Mouse (Mus musculus): ENCODE measurements at regions not wholly inside any gene's neighbourhood (a gene's known extent, or its start where the extent isn't known, plus 50 kb on each side); places are given as distances from the start of the nearest gene placed in this dataset.

GRCm38 (mm10) chr1:190239796-190240195, 69.3 kb upstream of the Prox1 start:
- Histone ChIP-seq H3K4me1 (replicated peaks; ENCODE audit: control insufficient read depth, insufficient read depth, low read length) (no peaks in the 10 kb centered on the region), H3K4me2 (replicated peaks; ENCODE audit: low read depth, low read length) (no peak overlapping the region), H3K9ac (ENCODE audit: low read depth, low read length) (no peak overlapping the region), H3K36me3 (ENCODE audit: control insufficient read depth, insufficient read depth, low read length) (no peaks in the 10 kb centered on the region), H3K9me3 (ENCODE audit: control insufficient read depth, low read length) (no peaks in the 10 kb centered on the region), H3K27me3 (ENCODE audit: control insufficient read depth, insufficient read depth, low read length) (no peaks in the 10 kb centered on the region), H3K27ac (ENCODE audit: low read depth, low read length) (no peak overlapping the region), H3K4me3 (ENCODE audit: low read depth, low read length) (no peak overlapping the region)
- no peak for DNase-seq (ENCODE audit: low spot score)
- no peak for ATAC-seq (ENCODE audit: low FRiP score)
- 83% methylated on average over 6 of the region's 6 CpGs for WGBS

- Histone ChIP-seq H3K4me2 (replicated peaks; ENCODE audit: low read depth, low read length) (no peak overlapping the region), H3K36me3 (ENCODE audit: control insufficient read depth, insufficient read depth, low read length) (no peaks in the 10 kb centered on the region), H3K9ac (ENCODE audit: low read depth, low read length) (no peak overlapping the region), H3K9me3 (ENCODE audit: control insufficient read depth, low read length) (no peaks in the 10 kb centered on the region), H3K27me3 (ENCODE audit: control insufficient read depth, insufficient read depth, low read length) (no peaks in the 10 kb centered on the region), H3K4me3 (ENCODE audit: low read depth, low read length) (no peak overlapping the region), H3K4me1 (replicated peaks; ENCODE audit: control insufficient read depth, insufficient read depth, low read length) (no peaks in the 10 kb centered on the region), H3K27ac (ENCODE audit: low read depth, low read length) (no peak overlapping the region)
- ATAC-seq (ENCODE audit: low FRiP score) (no peak), DNase-seq (ENCODE audit: low spot score) (no peak)
- WGBS, result 71% methylated on average over 5 of the region's 5 CpGs
These were observed 60.4 kb upstream of the Prox1 start for GRCm38 (mm10) chr1:190230866-190231265.

GRCm38 (mm10) chr1:190220417-190220816, 49.9 kb upstream of the Prox1 start:
- Histone ChIP-seq H3K9ac (ENCODE audit: low read depth, low read length) (no peak overlapping the region), H3K4me1 (replicated peaks; ENCODE audit: control insufficient read depth, insufficient read depth, low read length) (no peaks in the 10 kb centered on the region), H3K9me3 (ENCODE audit: control insufficient read depth, low read length) (peaks cover under 1% of the 10 kb centered on the region; the same call in 1 of the 2 replicates), H3K27me3 (ENCODE audit: control insufficient read depth, insufficient read depth, low read length) (no peaks in the 10 kb centered on the region), H3K4me3 (ENCODE audit: low read depth, low read length) (no peak overlapping the region), H3K36me3 (ENCODE audit: control insufficient read depth, insufficient read depth, low read length) (no peaks in the 10 kb centered on the region), H3K27ac (ENCODE audit: low read depth, low read length) (no peak overlapping the region), H3K4me2 (replicated peaks; ENCODE audit: low read depth, low read length) (no peak overlapping the region)
- no peak for ATAC-seq (ENCODE audit: low FRiP score)
- DNase-seq (ENCODE audit: low spot score), result no peak
- 62% methylated on average over 9 of the region's 9 CpGs for WGBS

Measured in hindbrain, embryonic 11.5 days (tissue).